Mouse (Mus musculus): ENCODE measurements around the gene Gm20828. TPM values are rescaled to one million over a fixed set of nuclear protein-coding genes. Genes with fewer than 3 reads are reported as not detected.
"Not testable (repeated sequence)": the region's sequence is repeated elsewhere in the genome, so short reads cannot be mapped to it uniquely, and the experiment has no call there.

Gene Gm20828
- total RNA-seq (2021): not detected

- not testable (repeated sequence) for DNase-seq
These were observed at the start of gene Gm20828 for GRCm38 (mm10) chrY:11199274-11199673. Gene Gm20828 (minus strand): TSS chrY:11199374.
